Mouse (Mus musculus) embryonic facial prominence, embryonic 14.5 days (tissue): ENCODE measurements at regions not wholly inside any gene's neighbourhood (a gene's known extent, or its start where the extent isn't known, plus 50 kb on each side); places are given as distances from the start of the nearest gene placed in this dataset.
"Not testable (repeated sequence)": the region's sequence is repeated elsewhere in the genome, so short reads cannot be mapped to it uniquely, and the experiment has no call there.

Experiments used
- ATAC-seq: fragments of 200-750 bp; cut with Nextera tagmentation; 2 replicates; pipeline ENCODE4 v1.8.0; 2017; ENCODE audit warnings: low read depth, moderate number of reproducible peaks, moderate TSS enrichment
- DNase-seq: peaks from one replicate; pipeline ENCODE4 v3.0.0-alpha.2; 2015; ENCODE audit warnings: low spot score
- H3K27ac ChIP-seq: fragments of 300-500 bp; sonication (generic); replicated peaks from 2 replicates; pipeline ENCODE4 v1.5.1; 2014; ENCODE audit warnings: low read depth, mild to moderate bottlenecking, low read length, moderate library complexity
- H3K27me3 ChIP-seq: fragments of 300-500 bp; sonication (generic); replicated peaks from 2 replicates; pipeline ENCODE4 v1.6.1; 2014; ENCODE audit warnings: low read length; ENCODE audit not compliant: control insufficient read depth, insufficient read depth
- H3K36me3 ChIP-seq: fragments of 300-500 bp; sonication (generic); 2 replicates; pipeline ENCODE4 v1.6.1; 2014; ENCODE audit warnings: low read length, mixed read lengths; ENCODE audit not compliant: control insufficient read depth, insufficient read depth
- H3K4me1 ChIP-seq: fragments of 300-500 bp; sonication (generic); 2 replicates; pipeline ENCODE4 v1.6.1; 2014; ENCODE audit warnings: antibody characterized with exemption, low read length; ENCODE audit not compliant: control insufficient read depth, insufficient read depth
- H3K4me2 ChIP-seq: fragments of 300-500 bp; sonication (generic); 2 replicates; pipeline ENCODE4 v1.6.1; 2014; ENCODE audit warnings: low read depth, mild to moderate bottlenecking, low read length, moderate library complexity, mixed read lengths
- H3K4me3 ChIP-seq: fragments of 300-500 bp; sonication (generic); 2 replicates; pipeline ENCODE4 v1.5.1; 2014; ENCODE audit warnings: low read depth, mild to moderate bottlenecking, low read length
- H3K9ac ChIP-seq: fragments of 300-500 bp; sonication (generic); 2 replicates; pipeline ENCODE4 v1.6.1; 2014; ENCODE audit warnings: low read depth, mild to moderate bottlenecking, low read length, moderate library complexity, mixed read lengths
- H3K9me3 ChIP-seq: fragments of 300-500 bp; sonication (generic); 2 replicates; pipeline ENCODE4 v1.6.1; 2016; ENCODE audit warnings: low read length; ENCODE audit not compliant: control insufficient read depth
- WGBS: fragments of 180-500 bp; shearing (Covaris S2); extraction: QIAGEN DNeasy Blood & Tissue Kit; methylation state at CpG from one replicate; pipeline ENCODE4 v1.1.7; 2014; 5-methylcytosine and 5-hydroxymethylcytosine counted together

- H3K9me3 ChIP-seq, H3K4me3 ChIP-seq, H3K4me2 ChIP-seq, ATAC-seq, H3K4me1 ChIP-seq, H3K36me3 ChIP-seq, H3K9ac ChIP-seq, H3K27ac ChIP-seq, H3K27me3 ChIP-seq, DNase-seq: not testable (repeated sequence)
- WGBS: 97% methylated on average over 6 of the region's 22 CpGs
Measured at GRCm38 (mm10) chr8:89924697-89925096, 423.4 kb downstream of the Tox3 start.

GRCm38 (mm10) chr8:89914076-89914475 is 434.1 kb downstream of the Tox3 start:
- Histone ChIP-seq H3K4me3 (no peak overlapping the region), H3K27ac (no peak overlapping the region), H3K27me3 (no peaks in the 10 kb centered on the region), H3K9ac (no peak overlapping the region), H3K4me2 (no peak overlapping the region), H3K36me3 (no peaks in the 10 kb centered on the region), H3K4me1 (no peaks in the 10 kb centered on the region), H3K9me3 (no peaks in the 10 kb centered on the region)
- ATAC-seq (no peak), DNase-seq (peak; percentile 43)
- WGBS: 83% methylated on average over 6 of the region's 6 CpGs

GRCm38 (mm10) chr8:89906200-89906599 is 441.9 kb downstream of the Tox3 start:
- Histone ChIP-seq H3K9ac (no peak overlapping the region), H3K27ac (no peak overlapping the region), H3K36me3 (no peaks in the 10 kb centered on the region), H3K4me2 (no peak overlapping the region), H3K4me1 (no peaks in the 10 kb centered on the region), H3K9me3 (no peaks in the 10 kb centered on the region), H3K27me3 (no peaks in the 10 kb centered on the region), H3K4me3 (no peak overlapping the region)
- ATAC-seq (no peak), DNase-seq (no peak)
- 79% methylated on average over 6 of the region's 6 CpGs for WGBS

GRCm38 (mm10) chr8:89905588-89905987 is 442.6 kb downstream of the Tox3 start:
- no peak overlapping the region for H3K4me3 ChIP-seq
- H3K9ac ChIP-seq: no peak overlapping the region
- H3K4me1 ChIP-seq: no peaks in the 10 kb centered on the region
- no peaks in the 10 kb centered on the region for H3K27me3 ChIP-seq
- DNase-seq (no peak), ATAC-seq (no peak)
- H3K9me3 ChIP-seq: no peaks in the 10 kb centered on the region
- 65% methylated on average over 3 of the region's 3 CpGs for WGBS
- H3K4me2 ChIP-seq: no peak overlapping the region
- no peak overlapping the region for H3K27ac ChIP-seq
- H3K36me3 ChIP-seq: no peaks in the 10 kb centered on the region

- DNase-seq (no peak), ATAC-seq (no peak)
- H3K9me3 ChIP-seq: no peaks in the 10 kb centered on the region
- 77% methylated on average over 1 of the region's 1 CpGs for WGBS
- no peaks in the 10 kb centered on the region for H3K36me3 ChIP-seq
- no peaks in the 10 kb centered on the region for H3K4me1 ChIP-seq
- no peaks in the 10 kb centered on the region for H3K27me3 ChIP-seq
- no peak overlapping the region for H3K4me2 ChIP-seq
- H3K4me3 ChIP-seq: no peak overlapping the region
- no peak overlapping the region for H3K9ac ChIP-seq
- no peak overlapping the region for H3K27ac ChIP-seq
Measured at GRCm38 (mm10) chr8:89903346-89903745, 444.8 kb downstream of the Tox3 start.

GRCm38 (mm10) chr8:89872768-89873167 is 475.4 kb downstream of the Tox3 start:
- Histone ChIP-seq H3K27me3 (no peaks in the 10 kb centered on the region), H3K4me2 (no peak overlapping the region), H3K9me3 (no peaks in the 10 kb centered on the region), H3K4me1 (no peaks in the 10 kb centered on the region), H3K27ac (no peak overlapping the region), H3K4me3 (no peak overlapping the region), H3K9ac (no peak overlapping the region), H3K36me3 (no peaks in the 10 kb centered on the region)
- no peak for DNase-seq
- WGBS: 73% methylated on average over 5 of the region's 5 CpGs
- no peak for ATAC-seq

GRCm38 (mm10) chr8:89871966-89872365 is 476.2 kb downstream of the Tox3 start:
- H3K27me3 ChIP-seq: no peaks in the 10 kb centered on the region
- H3K4me3 ChIP-seq: no peak overlapping the region
- WGBS: 71% methylated on average over 5 of the region's 5 CpGs
- no peak for ATAC-seq
- H3K9me3 ChIP-seq: no peaks in the 10 kb centered on the region
- H3K9ac ChIP-seq: no peak overlapping the region
- no peak overlapping the region for H3K4me2 ChIP-seq
- H3K36me3 ChIP-seq: no peaks in the 10 kb centered on the region
- no peaks in the 10 kb centered on the region for H3K4me1 ChIP-seq
- no peak for DNase-seq
- no peak overlapping the region for H3K27ac ChIP-seq

GRCm38 (mm10) chr8:89859813-89860212 is 488.3 kb downstream of the Tox3 start:
- H3K36me3 ChIP-seq: no peaks in the 10 kb centered on the region
- no peak for ATAC-seq
- WGBS: 91% methylated on average over 3 of the region's 3 CpGs

GRCm38 (mm10) chr8:89858706-89859385 is 489.3 kb downstream of the Tox3 start:
- H3K27ac ChIP-seq: no peak overlapping the region
- 79% methylated on average over 7 of the region's 7 CpGs for WGBS
- no peak for ATAC-seq

More at GRCm38 (mm10) chr8:89859813-89860212, 488.3 kb downstream of the Tox3 start:
- no peaks in the 10 kb centered on the region for H3K4me1 ChIP-seq
- H3K4me3 ChIP-seq: no peak overlapping the region
- no peak overlapping the region for H3K4me2 ChIP-seq
- no peak for DNase-seq
- H3K27me3 ChIP-seq: no peaks in the 10 kb centered on the region
- H3K9me3 ChIP-seq: no peaks in the 10 kb centered on the region
- no peak overlapping the region for H3K9ac ChIP-seq
- no peak overlapping the region for H3K27ac ChIP-seq

More at GRCm38 (mm10) chr8:89858706-89859385, 489.3 kb downstream of the Tox3 start:
- Histone ChIP-seq H3K4me2 (no peak overlapping the region), H3K9me3 (no peaks in the 10 kb centered on the region), H3K27me3 (no peaks in the 10 kb centered on the region), H3K9ac (no peak overlapping the region), H3K4me3 (no peak overlapping the region), H3K4me1 (no peaks in the 10 kb centered on the region), H3K36me3 (no peaks in the 10 kb centered on the region)
- DNase-seq: no peak
